Mouse (Mus musculus): ENCODE results near the gene Scube2. TPM values are rescaled to one million over a fixed set of nuclear protein-coding genes. Genes with fewer than 3 reads are reported as not detected.
A peak's percentile ranks its signal among the peaks of the same experiment; 100 is the strongest.

Gene Scube2
- polyA plus RNA-seq, 1 experiment from 2014 or later: 6.7 TPM

- Histone ChIP-seq H3K27ac (replicated peaks) (peak overlapping the region; percentile 74), H3K4me3 (0 out of 2 replicates have a peak overlapping the region, but pooled peaks have one; percentile 22), H3K9me3 (replicated peaks) (no peaks in the 10 kb centered on the region), H3K4me1 (peaks cover 47% of the 10 kb centered on the region), H3K27me3 (ENCODE audit: low read depth, poor library complexity, severe bottlenecking) (peaks cover 62% of the 10 kb centered on the region), H3K36me3 (peaks cover 8% of the 10 kb centered on the region)
- 40% methylated on average over 11 of the region's 11 CpGs for WGBS
- peak; percentile 46 for DNase-seq (ENCODE audit: low spot score)
Measured at GRCm38 (mm10) chr7:109848867-109849733, 16.4 kb downstream of the Scube2 start.

- H3K27me3 ChIP-seq (ENCODE audit: low read depth, poor library complexity, severe bottlenecking): peaks cover 44% of the 10 kb centered on the region
Measured at GRCm38 (mm10) chr7:109844100-109844499, 21.4 kb downstream of the Scube2 start.

GRCm38 (mm10) chr7:109841618-109842418 is 23.7 kb downstream of the Scube2 start:
- no peaks in the 10 kb centered on the region for H3K4me1 ChIP-seq
- H3K27ac ChIP-seq (replicated peaks): no peak overlapping the region
- no peak for DNase-seq (ENCODE audit: low spot score)
- no peak overlapping the region for H3K4me3 ChIP-seq
- H3K9me3 ChIP-seq (replicated peaks): no peaks in the 10 kb centered on the region
- peaks cover 34% of the 10 kb centered on the region for H3K27me3 ChIP-seq (ENCODE audit: low read depth, poor library complexity, severe bottlenecking)
- peaks cover 4% of the 10 kb centered on the region for H3K36me3 ChIP-seq
- WGBS: 96% methylated on average over 13 of the region's 13 CpGs

More at GRCm38 (mm10) chr7:109844100-109844499, 21.4 kb downstream of the Scube2 start:
- Histone ChIP-seq H3K9me3 (replicated peaks) (no peaks in the 10 kb centered on the region), H3K4me3 (no peak overlapping the region), H3K36me3 (peaks cover 8% of the 10 kb centered on the region), H3K27ac (replicated peaks) (no peak overlapping the region), H3K4me1 (peaks cover 11% of the 10 kb centered on the region)
- DNase-seq (ENCODE audit: low spot score): no peak
- 89% methylated on average over 6 of the region's 6 CpGs for WGBS

GRCm38 (mm10) chr7:109841031-109841430 is 24.4 kb downstream of the Scube2 start:
- Histone ChIP-seq H3K36me3 (no peaks in the 10 kb centered on the region), H3K9me3 (replicated peaks) (no peaks in the 10 kb centered on the region), H3K27ac (replicated peaks) (no peak overlapping the region), H3K4me1 (no peaks in the 10 kb centered on the region), H3K27me3 (ENCODE audit: low read depth, poor library complexity, severe bottlenecking) (peaks cover 30% of the 10 kb centered on the region; the same call in 1 of the 2 replicates), H3K4me3 (no peak overlapping the region)
- 62% methylated on average over 6 of the region's 6 CpGs for WGBS
- DNase-seq (ENCODE audit: low spot score): no peak

DNA sequence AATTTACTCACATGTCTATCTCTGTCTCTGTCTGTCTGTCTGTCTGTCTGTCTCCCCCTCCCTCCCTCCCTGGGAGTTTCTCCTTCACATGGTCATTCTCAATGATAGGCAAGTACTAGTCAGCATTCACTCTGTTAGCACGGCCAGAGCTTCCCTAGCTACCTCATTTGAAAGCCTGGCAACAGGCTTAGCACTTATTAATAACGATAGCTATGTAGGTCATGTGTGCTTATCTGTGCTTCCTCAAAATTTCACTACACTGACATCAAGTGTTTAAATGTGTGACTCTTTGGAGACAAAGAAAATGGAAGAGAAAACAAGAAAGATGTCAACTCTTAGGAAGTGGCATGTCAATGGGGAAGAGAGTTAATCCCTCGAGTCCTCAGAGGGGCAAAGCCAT is 26.9 kb downstream of the Scube2 start:
- Histone ChIP-seq H3K27ac (replicated peaks) (no peak overlapping the region), H3K4me1 (no peaks in the 10 kb centered on the region), H3K36me3 (no peaks in the 10 kb centered on the region), H3K9me3 (replicated peaks) (no peaks in the 10 kb centered on the region), H3K4me3 (no peak overlapping the region), H3K27me3 (ENCODE audit: low read depth, poor library complexity, severe bottlenecking) (peaks cover 23% of the 10 kb centered on the region; the same call in 1 of the 2 replicates)
- DNase-seq (ENCODE audit: low spot score): no peak
- WGBS: 83% methylated on average over 3 of the region's 3 CpGs

GRCm38 (mm10) chr7:109837651-109838050 is 27.8 kb downstream of the Scube2 start:
- Histone ChIP-seq H3K4me3 (no peak overlapping the region), H3K4me1 (no peaks in the 10 kb centered on the region), H3K9me3 (replicated peaks) (no peaks in the 10 kb centered on the region), H3K36me3 (no peaks in the 10 kb centered on the region), H3K27ac (replicated peaks) (no peak overlapping the region), H3K27me3 (ENCODE audit: low read depth, poor library complexity, severe bottlenecking) (peaks cover 21% of the 10 kb centered on the region; the same call in 1 of the 2 replicates)
- DNase-seq (ENCODE audit: low spot score): no peak
- 95% methylated on average over 6 of the region's 6 CpGs for WGBS

- H3K4me3 ChIP-seq: no peak overlapping the region
- no peak overlapping the region for H3K27ac ChIP-seq (replicated peaks)
- H3K4me1 ChIP-seq: no peaks in the 10 kb centered on the region
- H3K9me3 ChIP-seq (replicated peaks): no peaks in the 10 kb centered on the region
- no peak for DNase-seq (ENCODE audit: low spot score)
- 88% methylated on average over 6 of the region's 6 CpGs for WGBS
- H3K27me3 ChIP-seq (ENCODE audit: low read depth, poor library complexity, severe bottlenecking): peaks cover 23% of the 10 kb centered on the region; the same call in 1 of the 2 replicates
- no peaks in the 10 kb centered on the region for H3K36me3 ChIP-seq
Measured at GRCm38 (mm10) chr7:109834894-109835293, 30.6 kb downstream of the Scube2 start.

DNA sequence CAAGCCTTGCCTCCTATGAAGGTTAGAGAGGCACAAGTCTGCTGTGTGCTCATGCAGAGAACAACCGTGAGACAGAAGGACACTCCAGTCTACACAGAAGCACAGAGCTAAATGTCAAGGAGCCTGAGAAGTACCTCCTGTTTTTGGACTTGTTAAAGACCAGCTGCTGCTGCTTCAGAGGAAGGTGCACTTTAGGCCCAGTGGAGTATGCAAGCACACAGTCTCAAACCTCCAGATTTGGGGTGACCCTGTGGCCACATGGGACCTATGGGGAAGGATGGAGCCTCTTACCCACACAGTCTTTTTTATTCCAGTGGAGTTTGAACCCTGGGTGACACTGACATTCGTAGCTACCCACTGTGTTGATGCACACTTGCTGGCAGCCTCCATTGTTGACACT is 34.1 kb downstream of the Scube2 start:
- Histone ChIP-seq H3K27ac (replicated peaks) (no peak overlapping the region), H3K27me3 (ENCODE audit: low read depth, poor library complexity, severe bottlenecking) (peaks cover 11% of the 10 kb centered on the region; the same call in 1 of the 2 replicates), H3K9me3 (replicated peaks) (no peaks in the 10 kb centered on the region), H3K4me1 (no peaks in the 10 kb centered on the region), H3K36me3 (no peaks in the 10 kb centered on the region), H3K4me3 (no peak overlapping the region)
- no peak for DNase-seq (ENCODE audit: low spot score)
- 84% methylated on average over 2 of the region's 2 CpGs for WGBS

DNA sequence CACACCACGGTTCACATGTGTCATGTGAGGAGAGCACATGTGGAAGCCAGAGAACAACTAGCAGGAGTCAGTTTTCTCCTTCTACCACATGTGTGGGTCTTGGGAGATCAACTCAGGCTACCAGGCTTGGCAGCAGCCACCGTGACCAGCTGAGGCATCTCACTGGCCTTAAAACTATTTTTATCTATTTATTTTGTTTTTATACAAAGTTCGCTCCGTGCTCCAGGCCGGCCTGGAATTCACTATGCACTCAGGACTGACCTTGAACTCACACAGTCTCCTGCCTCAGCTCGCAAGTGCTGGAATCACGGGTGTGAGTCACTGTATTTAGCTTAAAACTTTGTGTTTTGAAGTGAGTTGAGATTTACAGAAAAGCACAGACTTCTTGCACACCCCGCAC is 38.6 kb downstream of the Scube2 start:
- 96% methylated on average over 8 of the region's 8 CpGs for WGBS

DNA sequence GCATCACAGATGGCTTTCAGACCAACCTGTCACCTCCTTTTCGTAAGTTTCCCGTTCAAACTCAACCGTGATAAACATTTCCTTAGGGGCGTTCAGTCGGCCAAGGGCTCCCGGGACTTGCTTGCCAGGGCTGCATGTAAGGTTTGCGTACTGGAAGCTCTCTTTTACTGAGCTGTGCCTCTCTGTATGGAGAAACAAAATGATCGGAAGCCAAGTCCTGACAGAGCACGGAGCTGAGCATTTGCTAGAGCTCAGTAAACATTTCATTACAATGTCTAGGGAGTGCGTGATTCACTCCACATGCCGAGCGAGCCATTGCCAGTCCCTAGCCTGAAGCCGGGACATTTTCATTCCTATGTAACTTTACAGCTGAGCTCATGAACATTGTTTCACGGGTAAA is 40.2 kb downstream of the Scube2 start:
- WGBS: 88% methylated on average over 14 of the region's 14 CpGs
- DNase-seq (ENCODE audit: low spot score): no peak
- no peaks in the 10 kb centered on the region for H3K9me3 ChIP-seq (replicated peaks)

More for the DNA sequence above, 38.6 kb downstream of the Scube2 start:
- Histone ChIP-seq H3K4me3 (no peak overlapping the region), H3K9me3 (replicated peaks) (no peaks in the 10 kb centered on the region), H3K36me3 (peaks cover 1% of the 10 kb centered on the region; the same call in 1 of the 2 replicates), H3K27ac (replicated peaks) (no peak overlapping the region), H3K4me1 (no peaks in the 10 kb centered on the region), H3K27me3 (ENCODE audit: low read depth, poor library complexity, severe bottlenecking) (peaks cover 21% of the 10 kb centered on the region; the same call in 1 of the 2 replicates)
- no peak for DNase-seq (ENCODE audit: low spot score)

GRCm38 (mm10) chr7:109818600-109818999 is 46.9 kb downstream of the Scube2 start:
- no peak for DNase-seq (ENCODE audit: low spot score)
- Histone ChIP-seq H3K27me3 (ENCODE audit: low read depth, poor library complexity, severe bottlenecking) (peaks cover 41% of the 10 kb centered on the region), H3K9me3 (replicated peaks) (no peaks in the 10 kb centered on the region), H3K27ac (replicated peaks) (no peak overlapping the region), H3K4me1 (peaks cover 15% of the 10 kb centered on the region), H3K36me3 (peaks cover 7% of the 10 kb centered on the region; the same call in 1 of the 2 replicates), H3K4me3 (no peak overlapping the region)
- WGBS: 91% methylated on average over 4 of the region's 4 CpGs

More for the DNA sequence above, 40.2 kb downstream of the Scube2 start:
- peaks cover 3% of the 10 kb centered on the region; the same call in 1 of the 2 replicates for H3K36me3 ChIP-seq
- H3K27me3 ChIP-seq (ENCODE audit: low read depth, poor library complexity, severe bottlenecking): peaks cover 16% of the 10 kb centered on the region; the same call in 1 of the 2 replicates
- no peaks in the 10 kb centered on the region for H3K4me1 ChIP-seq
- no peak overlapping the region for H3K27ac ChIP-seq (replicated peaks)
- H3K4me3 ChIP-seq: no peak overlapping the region

DNA sequence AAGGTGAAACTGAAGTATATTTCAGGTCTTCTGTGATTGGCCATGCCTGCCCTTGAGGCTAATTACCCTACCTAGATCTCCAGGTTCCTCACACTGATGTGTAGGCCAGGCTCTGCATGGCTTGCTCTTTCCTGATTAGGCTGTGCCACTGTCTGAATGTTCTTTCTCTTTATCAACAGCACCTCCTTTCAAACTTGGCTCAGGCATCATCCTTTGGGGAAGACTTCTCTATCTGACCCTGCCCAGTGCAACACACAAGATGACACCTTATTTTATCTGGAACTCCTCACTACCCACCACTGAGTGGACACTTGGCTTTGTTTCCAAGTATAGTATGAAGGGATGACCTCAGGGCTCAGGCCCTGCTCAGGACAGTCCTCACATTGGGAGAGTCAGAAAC is 47.5 kb downstream of the Scube2 start:
- Histone ChIP-seq H3K4me3 (no peak overlapping the region), H3K27ac (replicated peaks) (no peak overlapping the region), H3K9me3 (replicated peaks) (no peaks in the 10 kb centered on the region), H3K27me3 (ENCODE audit: low read depth, poor library complexity, severe bottlenecking) (peaks cover 40% of the 10 kb centered on the region), H3K4me1 (peaks cover 21% of the 10 kb centered on the region), H3K36me3 (peaks cover 7% of the 10 kb centered on the region; the same call in 1 of the 2 replicates)
- no peak for DNase-seq (ENCODE audit: low spot score)

All from midbrain, embryonic 10.5 days (tissue).